Mouse (Mus musculus): ENCODE measurements around the gene Mcm7. TPM values are rescaled to one million over a fixed set of nuclear protein-coding genes. Genes with fewer than 3 reads are reported as not detected.

Mcm7 gene
- polyA plus RNA-seq, 1 experiment from 2014 or later, result 271 TPM

GRCm38 (mm10) chr5:138186950-138187638 lies 14.9 kb upstream of the Mcm7 start, which contains the start of the genes Taf6 and Cnpy4:
Taf6 (minus strand) TSS chr5:138187451.
Cnpy4 (plus strand) TSS chr5:138187485.
- H3K36me3 ChIP-seq, result peaks cover 46% of the 10 kb centered on the region
- H3K27me3 ChIP-seq (replicated peaks), result no peaks in the 10 kb centered on the region
- H3K27ac ChIP-seq, result peak within 1 kb of the TSS; percentile 85
- H3K9ac ChIP-seq, result peak within 1 kb of the TSS; percentile 85
- H3K9me3 ChIP-seq (replicated peaks), result no peaks in the 10 kb centered on the region
- peaks cover 34% of the 10 kb centered on the region for H3K4me1 ChIP-seq
- under 1% methylated on average over 31 of the region's 31 CpGs for WGBS (ENCODE audit: insufficient replicate concordance)
- peak within 1 kb of the TSS; percentile 86 for H3K4me3 ChIP-seq
- ATAC-seq, result peak; percentile 83
- peak within 1 kb of the TSS; percentile 80 for H3K4me2 ChIP-seq

GRCm38 (mm10) chr5:138173217-138173616 lies 995 bp upstream of the Mcm7 start:
- Histone ChIP-seq H3K4me3 (peak overlapping the region; percentile 85; the same call in 1 of the 2 replicates), H3K4me2 (peak overlapping the region; percentile 92), H3K9me3 (replicated peaks) (no peaks in the 10 kb centered on the region), H3K9ac (peak overlapping the region; percentile 81), H3K27me3 (replicated peaks) (no peaks in the 10 kb centered on the region), H3K4me1 (peaks cover 40% of the 10 kb centered on the region), H3K36me3 (peaks cover 68% of the 10 kb centered on the region), H3K27ac (peak overlapping the region; percentile 99; the same call in 1 of the 2 replicates)
- no peak for ATAC-seq
- WGBS (ENCODE audit: insufficient replicate concordance), result 63% methylated on average over 3 of the region's 3 CpGs

- ATAC-seq, result peak; percentile 80
- no peaks in the 10 kb centered on the region for H3K27me3 ChIP-seq (replicated peaks)
- peak overlapping the region; percentile 92 for H3K4me2 ChIP-seq
- H3K4me3 ChIP-seq, result peak overlapping the region; percentile 85
- under 1% methylated on average over 47 of the region's 47 CpGs for WGBS (ENCODE audit: insufficient replicate concordance)
- no peaks in the 10 kb centered on the region for H3K9me3 ChIP-seq (replicated peaks)
- H3K9ac ChIP-seq, result peak overlapping the region; percentile 94
- H3K27ac ChIP-seq, result peak overlapping the region; percentile 99
- peaks cover 68% of the 10 kb centered on the region for H3K36me3 ChIP-seq
- H3K4me1 ChIP-seq, result peaks cover 49% of the 10 kb centered on the region
Observed at GRCm38 (mm10) chr5:138170936-138171561, 1.2 kb downstream of the Mcm7 start.

- WGBS (ENCODE audit: insufficient replicate concordance), result 87% methylated on average over 8 of the region's 8 CpGs
Observed at GRCm38 (mm10) chr5:138165594-138165993, 6.6 kb downstream of the Mcm7 start.

GRCm38 (mm10) chr5:138163610-138164009 lies 8.6 kb downstream of the Mcm7 start:
- no peak overlapping the region for H3K4me2 ChIP-seq
- 77% methylated on average over 10 of the region's 10 CpGs for WGBS (ENCODE audit: insufficient replicate concordance)
- no peak for ATAC-seq
- no peak overlapping the region for H3K4me3 ChIP-seq
- no peak overlapping the region for H3K9ac ChIP-seq
- no peaks in the 10 kb centered on the region for H3K9me3 ChIP-seq (replicated peaks)
- H3K4me1 ChIP-seq, result peaks cover 45% of the 10 kb centered on the region
- H3K27ac ChIP-seq, result no peak overlapping the region
- H3K36me3 ChIP-seq, result peaks cover 66% of the 10 kb centered on the region
- no peaks in the 10 kb centered on the region for H3K27me3 ChIP-seq (replicated peaks)

More at GRCm38 (mm10) chr5:138165594-138165993, 6.6 kb downstream of the Mcm7 start:
- Histone ChIP-seq H3K4me1 (peaks cover 57% of the 10 kb centered on the region), H3K4me3 (no peak overlapping the region), H3K27ac (no peak overlapping the region), H3K4me2 (no peak overlapping the region), H3K27me3 (replicated peaks) (no peaks in the 10 kb centered on the region), H3K9ac (no peak overlapping the region), H3K9me3 (replicated peaks) (no peaks in the 10 kb centered on the region), H3K36me3 (peaks cover 84% of the 10 kb centered on the region)
- no peak for ATAC-seq

- no peak overlapping the region for H3K4me2 ChIP-seq
- H3K4me1 ChIP-seq, result peaks cover 39% of the 10 kb centered on the region
- no peak overlapping the region for H3K9ac ChIP-seq
- WGBS (ENCODE audit: insufficient replicate concordance), result 69% methylated on average over 6 of the region's 6 CpGs
- peak overlapping the region; percentile 66; the same call in 1 of the 2 replicates for H3K27ac ChIP-seq
- no peak for ATAC-seq
- no peak overlapping the region for H3K4me3 ChIP-seq
- no peaks in the 10 kb centered on the region for H3K27me3 ChIP-seq (replicated peaks)
- no peaks in the 10 kb centered on the region for H3K9me3 ChIP-seq (replicated peaks)
- H3K36me3 ChIP-seq, result peaks cover 60% of the 10 kb centered on the region
Observed at GRCm38 (mm10) chr5:138163046-138163445, 9.2 kb downstream of the Mcm7 start.

GRCm38 (mm10) chr5:138160842-138161665 lies 11.2 kb downstream of the Mcm7 start, which contains the start of gene Cops6:
Cops6 (plus strand) TSS chr5:138161071.
- Histone ChIP-seq H3K9ac (peak within 1 kb of the TSS; percentile 80), H3K4me1 (peaks cover 32% of the 10 kb centered on the region), H3K27ac (peak within 1 kb of the TSS; percentile 66), H3K27me3 (replicated peaks) (no peaks in the 10 kb centered on the region), H3K4me2 (peak within 1 kb of the TSS; percentile 81), H3K9me3 (replicated peaks) (no peaks in the 10 kb centered on the region), H3K36me3 (peaks cover 40% of the 10 kb centered on the region), H3K4me3 (peak within 1 kb of the TSS; percentile 75)
- peak; percentile 94 for ATAC-seq
- WGBS (ENCODE audit: insufficient replicate concordance), result under 1% methylated on average over 42 of the region's 42 CpGs

- ATAC-seq, result no peak
- H3K9me3 ChIP-seq (replicated peaks), result no peaks in the 10 kb centered on the region
- peaks cover 33% of the 10 kb centered on the region for H3K36me3 ChIP-seq
- H3K27ac ChIP-seq, result peak overlapping the region; percentile 50; the same call in 1 of the 2 replicates
- H3K27me3 ChIP-seq (replicated peaks), result no peaks in the 10 kb centered on the region
- peak overlapping the region; percentile 80 for H3K9ac ChIP-seq
- H3K4me1 ChIP-seq, result peaks cover 34% of the 10 kb centered on the region
- peak overlapping the region; percentile 81 for H3K4me2 ChIP-seq
- peak overlapping the region; percentile 75 for H3K4me3 ChIP-seq
- WGBS (ENCODE audit: insufficient replicate concordance), result 64% methylated on average over 7 of the region's 7 CpGs
Observed at GRCm38 (mm10) chr5:138160224-138160762, 11.9 kb downstream of the Mcm7 start.

GRCm38 (mm10) chr5:138155443-138155976 lies 16.7 kb downstream of the Mcm7 start, which contains the start of gene Zfp113:
Zfp113 (minus strand) TSS chr5:138155744.
- WGBS (ENCODE audit: insufficient replicate concordance), result under 1% methylated on average over 31 of the region's 31 CpGs
- no peaks in the 10 kb centered on the region for H3K9me3 ChIP-seq (replicated peaks)
- H3K27me3 ChIP-seq (replicated peaks), result no peaks in the 10 kb centered on the region
- H3K27ac ChIP-seq, result peak within 1 kb of the TSS; percentile 82
- H3K4me1 ChIP-seq, result peaks cover 19% of the 10 kb centered on the region
- peak within 1 kb of the TSS; percentile 84 for H3K4me3 ChIP-seq
- peak; percentile 97 for ATAC-seq
- peak within 1 kb of the TSS; percentile 79 for H3K4me2 ChIP-seq
- H3K9ac ChIP-seq, result peak within 1 kb of the TSS; percentile 84
- H3K36me3 ChIP-seq, result peaks cover 24% of the 10 kb centered on the region

- Histone ChIP-seq H3K9ac (peak overlapping the region; percentile 84; the same call in 1 of the 2 replicates), H3K4me2 (peak overlapping the region; percentile 79), H3K27me3 (replicated peaks) (no peaks in the 10 kb centered on the region), H3K4me3 (peak overlapping the region; percentile 84), H3K4me1 (peaks cover 15% of the 10 kb centered on the region), H3K9me3 (replicated peaks) (no peaks in the 10 kb centered on the region), H3K36me3 (peaks cover 29% of the 10 kb centered on the region), H3K27ac (no peak overlapping the region)
- ATAC-seq, result no peak
- 58% methylated on average over 3 of the region's 3 CpGs for WGBS (ENCODE audit: insufficient replicate concordance)
Observed at GRCm38 (mm10) chr5:138154390-138154789, 17.8 kb downstream of the Mcm7 start.

GRCm38 (mm10) chr5:138138585-138138984 lies 33.6 kb downstream of the Mcm7 start:
- H3K9me3 ChIP-seq (replicated peaks), result no peaks in the 10 kb centered on the region
- H3K4me2 ChIP-seq, result no peak overlapping the region
- peaks cover 22% of the 10 kb centered on the region for H3K4me1 ChIP-seq
- H3K36me3 ChIP-seq, result peaks cover 27% of the 10 kb centered on the region
- H3K27ac ChIP-seq, result no peak overlapping the region
- no peak overlapping the region for H3K9ac ChIP-seq
- H3K27me3 ChIP-seq (replicated peaks), result no peaks in the 10 kb centered on the region
- WGBS (ENCODE audit: insufficient replicate concordance), result 30% methylated on average over 2 of the region's 4 CpGs
- ATAC-seq, result no peak
- H3K4me3 ChIP-seq, result no peak overlapping the region

Data from liver, embryonic 12.5 days (tissue).